Mouse (Mus musculus) bone marrow macrophage, adult 2 months (primary cell): ENCODE results near the gene Jmjd8.

Experiments used
- CTCF ChIP-seq: IDR thresholded peaks from 2 replicates; pipeline ENCODE4 v1.5.1; 2012; ENCODE audit warnings: low read depth, mild to moderate bottlenecking, low read length, moderate library complexity
- POLR2A ChIP-seq: IDR thresholded peaks from 2 replicates; pipeline ENCODE4 v1.6.1; 2012; ENCODE audit warnings: mild to moderate bottlenecking, low read depth, low read length, borderline replicate concordance

- no peak for TF ChIP-seq CTCF
- TF ChIP-seq POLR2A = no peak
Observed at GRCm38 (mm10) chr17:25875171-25876136, 46.8 kb downstream of the Jmjd8 start.
